Mouse (Mus musculus): ENCODE measurements around the gene Ackr4. TPM values are rescaled to one million over a fixed set of nuclear protein-coding genes. Genes with fewer than 3 reads are reported as not detected.
A peak's percentile ranks its signal among the peaks of the same experiment; 100 is the strongest.

The Ackr4 gene
- total and polyA plus RNA-seq, 3 experiments: 1.6 to 6.8 (median 2.4) TPM

- peak within 1 kb of the TSS; percentile 95 for H3K27ac ChIP-seq
- H3K79me2 ChIP-seq (replicated peaks; ENCODE audit: control insufficient read depth, insufficient read depth, low read length): peaks cover 8% of the 10 kb centered on the region; the same call in 1 of the 2 replicates
- intact Hi-C loops (cut with DNase I): loop anchor here (2.0 to 5.0 kb wide), 2 partner anchors 61 to 1331 kb away; partner anchors contain the start of genes Aste1, Nek11 and Nphp3
Measured at GRCm38 (mm10) chr9:104063244-104063961, 63.3 kb downstream of the Ackr4 start, which contains the start of gene Acad11. Acad11 (plus strand) TSS chr9:104063377.

GRCm38 (mm10) chr9:104062430-104063243 is 64.1 kb downstream of the Ackr4 start, which contains the start of gene Uba5:
Uba5 (minus strand) TSS chr9:104063134.
- Histone ChIP-seq H3K9ac (ENCODE audit: low read depth, low read length) (peak within 1 kb of the TSS; percentile 87), H3K4me3 (peak within 1 kb of the TSS; percentile 100), H3K27me3 (ENCODE audit: control insufficient read depth, insufficient read depth, low read length) (no peaks in the 10 kb centered on the region), H3K79me2 (replicated peaks; ENCODE audit: control insufficient read depth, insufficient read depth, low read length) (peaks cover 9% of the 10 kb centered on the region), H3K27ac (peak within 1 kb of the TSS; percentile 95), H3K4me1 (ENCODE audit: control insufficient read depth, insufficient read depth, low read length) (peaks cover 3% of the 10 kb centered on the region), H3K36me3 (ENCODE audit: control insufficient read depth, insufficient read depth, low read length) (no peaks in the 10 kb centered on the region)
- 0% methylated on average over 59 of the region's 59 CpGs for WGBS
- TF ChIP-seq POLR2A (IDR thresholded peaks at IDR 0.05; ENCODE audit: insufficient read depth, low read depth, low read length) (peak; percentile 7; the same call in 1 of the 2 replicates), CTCF (IDR thresholded peaks at IDR 0.05) (no peak)
- DNase-seq: peak; percentile 82 to 83
- intact Hi-C loops (cut with DNase I): loop anchor here (2.0 to 5.0 kb wide), 2 partner anchors 60 to 1332 kb away; partner anchors contain the start of genes Aste1, Nek11 and Nphp3

More at GRCm38 (mm10) chr9:104063244-104063961, 63.3 kb downstream of the Ackr4 start, which contains the start of gene Acad11:
- no peak for TF ChIP-seq CTCF (IDR thresholded peaks at IDR 0.05)
- TF ChIP-seq POLR2A (IDR thresholded peaks at IDR 0.05; ENCODE audit: insufficient read depth, low read depth, low read length): peak; percentile 85
- peak; percentile 49; the same call in 1 of the 2 replicates for TF ChIP-seq EP300 (IDR thresholded peaks at IDR 0.05; ENCODE audit: insufficient read depth, low read depth, low read length)
- whole genome bisulfite sequencing: under 1% methylated on average over 30 of the region's 30 CpGs
- Histone ChIP-seq H3K36me3 (ENCODE audit: control insufficient read depth, insufficient read depth, low read length) (no peaks in the 10 kb centered on the region), H3K4me3 (peak within 1 kb of the TSS; percentile 100), H3K27me3 (ENCODE audit: control insufficient read depth, insufficient read depth, low read length) (no peaks in the 10 kb centered on the region), H3K9ac (ENCODE audit: low read depth, low read length) (peak within 1 kb of the TSS; percentile 87), H3K4me1 (ENCODE audit: control insufficient read depth, insufficient read depth, low read length) (peaks cover 3% of the 10 kb centered on the region)
- DNase-seq: peak; percentile 90

- DNase-seq: no peak
Measured at GRCm38 (mm10) chr9:104051028-104051427, 75.7 kb downstream of the Ackr4 start.

GRCm38 (mm10) chr9:104043676-104044075 is 83.1 kb downstream of the Ackr4 start:
- TF ChIP-seq CTCF (IDR thresholded peaks at IDR 0.05) (no peak), EP300 (IDR thresholded peaks at IDR 0.05; ENCODE audit: insufficient read depth, low read depth, low read length) (no peak), POLR2A (IDR thresholded peaks at IDR 0.05; ENCODE audit: insufficient read depth, low read depth, low read length) (no peak)
- intact Hi-C loops (cut with DNase I): no loop called here
- DNase-seq: no peak
- Histone ChIP-seq H3K36me3 (ENCODE audit: control insufficient read depth, insufficient read depth, low read length) (no peaks in the 10 kb centered on the region), H3K27me3 (ENCODE audit: control insufficient read depth, insufficient read depth, low read length) (no peaks in the 10 kb centered on the region), H3K4me1 (ENCODE audit: control insufficient read depth, insufficient read depth, low read length) (no peaks in the 10 kb centered on the region), H3K4me3 (no peak overlapping the region), H3K27ac (no peak overlapping the region), H3K79me2 (replicated peaks; ENCODE audit: control insufficient read depth, insufficient read depth, low read length) (no peaks in the 10 kb centered on the region), H3K9ac (ENCODE audit: low read depth, low read length) (no peak overlapping the region)
- WGBS: 76% methylated on average over 4 of the region's 4 CpGs

More at GRCm38 (mm10) chr9:104051028-104051427, 75.7 kb downstream of the Ackr4 start:
- no peak overlapping the region for H3K9ac ChIP-seq (ENCODE audit: low read depth, low read length)
- TF ChIP-seq CTCF (IDR thresholded peaks at IDR 0.05): no peak
- TF ChIP-seq POLR2A (IDR thresholded peaks at IDR 0.05; ENCODE audit: insufficient read depth, low read depth, low read length): no peak
- no peak for TF ChIP-seq EP300 (IDR thresholded peaks at IDR 0.05; ENCODE audit: insufficient read depth, low read depth, low read length)
- H3K27ac ChIP-seq: no peak overlapping the region
- H3K27me3 ChIP-seq (ENCODE audit: control insufficient read depth, insufficient read depth, low read length): no peaks in the 10 kb centered on the region
- no peaks in the 10 kb centered on the region; the same call in 1 of the 2 replicates for H3K36me3 ChIP-seq (ENCODE audit: control insufficient read depth, insufficient read depth, low read length)
- H3K4me1 ChIP-seq (ENCODE audit: control insufficient read depth, insufficient read depth, low read length): no peaks in the 10 kb centered on the region
- no peak overlapping the region for H3K4me3 ChIP-seq
- WGBS: 93% methylated on average over 6 of the region's 6 CpGs
- no peaks in the 10 kb centered on the region for H3K79me2 ChIP-seq (replicated peaks; ENCODE audit: control insufficient read depth, insufficient read depth, low read length)
- intact Hi-C loops (cut with DNase I): no loop called here

- H3K79me2 ChIP-seq (replicated peaks; ENCODE audit: control insufficient read depth, insufficient read depth, low read length): no peaks in the 10 kb centered on the region
- no peak within 1 kb of the TSS for H3K4me3 ChIP-seq
- H3K9ac ChIP-seq (ENCODE audit: low read depth, low read length): no peak within 1 kb of the TSS
- intact Hi-C loops (cut with DNase I): no loop called here
- no peak within 1 kb of the TSS for H3K27ac ChIP-seq
- WGBS: 56% methylated on average over 2 of the region's 2 CpGs
- no peaks in the 10 kb centered on the region for H3K27me3 ChIP-seq (ENCODE audit: control insufficient read depth, insufficient read depth, low read length)
- H3K4me1 ChIP-seq (ENCODE audit: control insufficient read depth, insufficient read depth, low read length): no peaks in the 10 kb centered on the region
- no peak for DNase-seq
- no peak for TF ChIP-seq CTCF (IDR thresholded peaks at IDR 0.05)
- TF ChIP-seq EP300 (IDR thresholded peaks at IDR 0.05; ENCODE audit: insufficient read depth, low read depth, low read length): no peak
- TF ChIP-seq POLR2A (IDR thresholded peaks at IDR 0.05; ENCODE audit: insufficient read depth, low read depth, low read length): no peak
- H3K36me3 ChIP-seq (ENCODE audit: control insufficient read depth, insufficient read depth, low read length): no peaks in the 10 kb centered on the region
Measured at GRCm38 (mm10) chr9:104040362-104040761, 86.4 kb downstream of the Ackr4 start, which contains the start of gene Gm28305. Gm28305 (plus strand) TSS chr9:104040662.
